Mouse (Mus musculus) kidney, adult 2 months (tissue): ENCODE measurements at regions not wholly inside any gene's neighbourhood (a gene's known extent, or its start where the extent isn't known, plus 50 kb on each side); places are given as distances from the start of the nearest gene placed in this dataset.
A peak's percentile ranks its signal among the peaks of the same experiment; 100 is the strongest.

Source experiments
- DNase-seq: peaks from one replicate; pipeline ENCODE4 v3.0.0; 2021
- H3K27ac ChIP-seq: fragments of 200-500 bp; 2 replicates; pipeline ENCODE4 v1.5.1; 2012; ENCODE audit warnings: low read depth, low read length, control low read depth, inconsistent platforms; ENCODE audit not compliant: insufficient read depth
- H3K27me3 ChIP-seq: fragments of 200-500 bp; replicated peaks from 2 replicates; pipeline ENCODE4 v1.6.1; 2012; ENCODE audit warnings: mild to moderate bottlenecking, moderate library complexity, low read length, inconsistent platforms; ENCODE audit not compliant: control insufficient read depth, insufficient read depth
- H3K36me3 ChIP-seq: fragments of 200-500 bp; 2 replicates; pipeline ENCODE4 v1.6.1; 2012; ENCODE audit warnings: mild to moderate bottlenecking, moderate library complexity, low read length, inconsistent platforms; ENCODE audit not compliant: control insufficient read depth, insufficient read depth
- H3K4me1 ChIP-seq: fragments of 200-500 bp; 2 replicates; pipeline ENCODE4 v1.6.1; 2011; ENCODE audit warnings: low read length; ENCODE audit not compliant: control insufficient read depth, insufficient read depth
- H3K4me3 ChIP-seq: fragments of 200-500 bp; 2 replicates; pipeline ENCODE4 v1.5.1; 2011; ENCODE audit warnings: mild to moderate bottlenecking, low read depth, low read length, control low read depth; ENCODE audit not compliant: insufficient read depth
- CTCF ChIP-seq: fragments of 200-500 bp; conservative IDR thresholded peaks from 2 replicates; pipeline ENCODE4 v1.5.1; 2011; ENCODE audit warnings: low read depth, mild to moderate bottlenecking, control low read depth, low read length, moderate library complexity, mixed read lengths; ENCODE audit not compliant: insufficient read depth, insufficient read length
- POLR2A ChIP-seq: fragments of 200-500 bp; IDR thresholded peaks from one replicate; pipeline ENCODE4 v1.6.1; 2011; ENCODE audit warnings: low read depth, low read length, control low read depth
- WGBS: fragments of 180-500 bp; shearing (Covaris S2); methylation state at CpG from one replicate; pipeline ENCODE4 v1.1.7; 2018; 5-methylcytosine and 5-hydroxymethylcytosine counted together

DNA sequence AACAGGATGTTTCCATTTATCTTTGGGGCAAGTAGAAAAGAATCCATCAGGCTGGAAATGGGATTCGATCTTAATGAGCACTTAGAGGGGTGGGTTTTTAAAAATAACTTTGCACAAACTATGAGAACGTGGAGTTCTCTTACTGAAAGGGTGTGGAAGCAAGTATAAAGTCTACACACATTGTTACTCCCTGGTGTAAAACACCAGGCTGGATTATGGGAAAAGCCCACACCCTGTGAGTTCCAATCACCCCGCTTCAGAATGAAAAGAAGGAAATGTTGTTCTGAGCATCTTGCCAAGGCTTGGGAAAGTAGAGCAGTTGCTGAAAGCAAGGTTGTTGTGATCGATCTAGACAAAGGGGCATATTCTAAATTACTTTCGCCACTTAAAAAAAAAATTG is 65.0 kb upstream of the S1pr1 start:
- TF ChIP-seq POLR2A, result no peak
- no peak for TF ChIP-seq CTCF
- Histone ChIP-seq H3K27me3 (no peaks in the 10 kb centered on the region), H3K4me3 (no peak overlapping the region), H3K27ac (no peak overlapping the region), H3K4me1 (no peaks in the 10 kb centered on the region), H3K36me3 (no peaks in the 10 kb centered on the region)
- 82% methylated on average over 5 of the region's 5 CpGs for WGBS
- DNase-seq, result no peak

DNA sequence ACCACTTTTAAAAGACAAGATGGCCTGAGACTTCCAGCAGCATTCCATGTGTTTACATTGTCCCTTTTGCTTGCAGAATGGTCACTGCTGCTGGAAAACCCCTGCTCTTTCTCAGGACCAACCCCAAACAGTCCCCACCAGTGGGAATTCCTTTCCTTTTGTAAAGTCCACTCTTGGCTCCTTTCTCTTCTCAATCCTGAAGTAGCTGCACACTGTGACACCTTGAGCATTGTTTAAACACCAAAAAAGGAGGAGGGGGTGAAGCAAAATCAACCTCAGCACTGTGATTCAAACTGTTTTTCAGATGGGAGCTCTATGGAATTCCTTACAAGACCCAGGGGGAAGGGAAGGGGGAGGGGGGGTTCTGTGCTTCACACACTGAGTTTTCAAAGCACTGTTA is 67.9 kb upstream of the S1pr1 start:
- Histone ChIP-seq H3K27ac (no peak overlapping the region), H3K27me3 (no peaks in the 10 kb centered on the region), H3K4me1 (no peaks in the 10 kb centered on the region), H3K36me3 (no peaks in the 10 kb centered on the region), H3K4me3 (no peak overlapping the region)
- DNase-seq, result no peak
- TF ChIP-seq POLR2A (no peak), CTCF (no peak)

DNA sequence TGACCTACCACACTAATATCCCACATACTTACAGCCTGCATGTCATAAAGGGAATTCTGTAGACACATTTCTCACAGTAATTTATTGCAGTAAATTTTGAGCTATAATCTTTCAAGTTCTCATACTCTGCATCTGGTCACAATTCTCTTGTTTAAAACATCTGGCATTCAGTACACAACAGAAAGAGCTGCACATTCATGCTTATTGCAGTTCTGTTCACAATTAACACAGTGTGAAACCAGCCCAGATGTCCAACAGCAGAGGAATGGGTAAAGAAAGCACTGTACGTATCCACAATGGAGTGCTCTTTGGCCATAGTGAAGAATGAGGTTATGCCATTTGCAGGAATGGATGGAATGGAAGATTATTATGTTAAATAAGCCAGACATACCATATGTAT is 72.5 kb upstream of the S1pr1 start:
- TF ChIP-seq CTCF, result no peak
- TF ChIP-seq POLR2A, result no peak
- peaks cover 3% of the 10 kb centered on the region; the same call in 1 of the 2 replicates for H3K4me1 ChIP-seq
- no peak for DNase-seq
- 88% methylated on average over 1 of the region's 1 CpGs for WGBS
- H3K27ac ChIP-seq, result no peak overlapping the region
- no peaks in the 10 kb centered on the region for H3K36me3 ChIP-seq
- no peak overlapping the region for H3K4me3 ChIP-seq
- no peaks in the 10 kb centered on the region for H3K27me3 ChIP-seq

DNA sequence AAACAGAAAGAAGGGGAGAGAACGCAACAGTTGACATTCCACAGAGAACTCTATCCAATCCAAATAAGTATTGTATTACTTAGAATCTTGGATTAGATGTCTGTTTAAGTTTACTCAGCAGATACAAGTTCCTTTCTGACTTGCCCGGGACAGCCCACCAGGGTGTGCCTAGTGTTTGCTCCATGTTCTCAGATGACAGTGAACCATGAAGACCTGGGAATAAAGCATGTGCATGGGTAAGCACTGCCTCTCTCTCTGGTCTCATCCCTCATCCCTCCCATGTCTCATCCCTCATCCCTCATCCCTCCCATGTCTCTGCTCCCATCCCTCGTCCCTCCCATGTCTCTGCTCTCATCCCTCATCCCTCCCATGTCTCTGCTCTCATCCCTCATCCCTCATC is 73.7 kb upstream of the S1pr1 start:
- TF ChIP-seq POLR2A (no peak), CTCF (no peak)
- Histone ChIP-seq H3K27me3 (no peaks in the 10 kb centered on the region), H3K4me1 (peaks cover 3% of the 10 kb centered on the region; the same call in 1 of the 2 replicates), H3K27ac (no peak overlapping the region), H3K4me3 (no peak overlapping the region), H3K36me3 (no peaks in the 10 kb centered on the region)
- no peak for DNase-seq
- WGBS, result 35% methylated on average over 3 of the region's 3 CpGs

DNA sequence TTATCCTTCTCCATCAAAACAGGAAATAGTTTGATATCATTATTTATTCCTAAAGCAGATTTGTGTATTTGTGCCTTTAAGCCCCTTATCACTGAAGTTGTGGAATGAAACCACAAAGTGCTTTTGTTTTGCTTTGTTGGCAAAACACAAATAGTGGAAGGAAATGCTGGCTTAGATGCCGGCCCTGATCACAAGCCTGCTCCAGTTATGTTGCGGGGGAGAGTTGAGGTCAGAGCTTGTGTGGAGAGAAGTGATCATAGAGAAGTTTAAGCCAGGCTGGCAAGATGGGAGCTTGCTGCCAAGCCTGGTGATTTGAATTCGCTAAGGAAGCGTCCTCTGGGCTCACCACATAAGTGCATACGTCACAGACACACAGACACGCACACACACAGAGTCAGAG is 74.2 kb upstream of the S1pr1 start:
- peak overlapping the region; percentile 2; the same call in 1 of the 2 replicates for H3K27ac ChIP-seq
- no peak for TF ChIP-seq CTCF
- TF ChIP-seq POLR2A, result no peak
- WGBS, result 62% methylated on average over 6 of the region's 6 CpGs
- H3K27me3 ChIP-seq, result no peaks in the 10 kb centered on the region
- no peaks in the 10 kb centered on the region for H3K36me3 ChIP-seq
- DNase-seq, result peak; percentile 42
- H3K4me1 ChIP-seq, result peaks cover 3% of the 10 kb centered on the region; the same call in 1 of the 2 replicates
- H3K4me3 ChIP-seq, result no peak overlapping the region

DNA sequence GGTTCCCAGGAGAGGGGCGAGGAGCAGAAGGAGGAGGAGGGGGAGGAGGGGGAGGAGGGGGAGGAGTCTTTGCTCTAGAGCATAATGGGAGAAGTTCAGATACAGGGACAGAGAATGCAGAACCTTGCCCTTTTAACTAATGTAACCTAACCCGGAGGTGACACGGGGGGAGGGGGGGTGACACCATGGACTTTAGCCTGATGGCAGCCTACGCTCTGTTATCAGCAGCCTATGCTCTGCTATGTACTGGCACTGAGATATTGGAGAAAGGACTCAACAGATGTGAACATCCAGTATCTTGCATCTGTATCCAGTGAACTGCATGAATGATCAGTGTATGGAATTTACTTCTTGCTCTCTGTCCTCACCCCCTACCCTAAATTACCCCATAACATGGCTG is 77.7 kb upstream of the S1pr1 start:
- H3K27ac ChIP-seq, result no peak overlapping the region
- H3K4me1 ChIP-seq, result peaks cover 3% of the 10 kb centered on the region; the same call in 1 of the 2 replicates
- WGBS, result 41% methylated on average over 4 of the region's 4 CpGs
- DNase-seq, result no peak
- no peak for TF ChIP-seq POLR2A
- TF ChIP-seq CTCF, result no peak
- no peaks in the 10 kb centered on the region for H3K36me3 ChIP-seq
- no peaks in the 10 kb centered on the region for H3K27me3 ChIP-seq
- H3K4me3 ChIP-seq, result no peak overlapping the region

DNA sequence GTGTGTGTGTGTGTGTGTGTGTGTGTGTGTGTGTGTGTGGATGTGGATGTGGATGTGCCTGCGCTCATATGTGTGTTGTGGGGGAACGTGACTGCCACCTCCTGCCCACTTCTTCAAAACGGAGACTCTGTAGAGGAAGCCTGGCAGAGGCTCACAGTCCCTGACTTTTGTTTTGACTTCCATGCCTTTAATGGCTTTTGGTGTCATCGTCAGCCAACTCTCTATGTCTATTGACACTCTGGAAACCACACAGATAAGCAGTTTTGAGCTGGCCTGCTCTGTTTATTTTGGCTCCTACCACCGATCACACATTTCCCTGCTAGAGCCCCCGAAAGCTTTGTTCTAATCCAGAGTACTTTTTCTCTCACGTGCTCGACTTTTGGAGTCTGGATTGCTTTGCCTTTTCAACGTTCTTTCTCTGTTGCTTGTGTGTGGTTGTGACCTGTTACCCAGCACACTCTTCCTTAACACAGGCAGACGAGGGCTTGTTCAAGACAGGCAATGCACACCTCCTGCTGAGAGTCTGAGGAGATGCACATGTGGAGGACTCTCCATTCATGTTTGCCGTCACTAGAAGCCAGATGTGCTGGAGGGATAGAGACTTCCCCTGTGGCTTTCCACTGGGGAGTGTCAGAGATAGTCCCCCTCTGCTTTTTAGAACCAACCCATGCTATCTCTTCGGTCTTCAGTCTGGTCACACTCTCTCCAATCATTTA is 78.6 kb upstream of the S1pr1 start:
- WGBS, result 45% methylated on average over 12 of the region's 12 CpGs
- TF ChIP-seq POLR2A (no peak), CTCF (peak; percentile 55)
- Histone ChIP-seq H3K27me3 (no peaks in the 10 kb centered on the region), H3K4me1 (peaks cover 3% of the 10 kb centered on the region; the same call in 1 of the 2 replicates), H3K27ac (peak overlapping the region; percentile 2; the same call in 1 of the 2 replicates), H3K4me3 (no peak overlapping the region), H3K36me3 (no peaks in the 10 kb centered on the region)
- peak; percentile 64 for DNase-seq

DNA sequence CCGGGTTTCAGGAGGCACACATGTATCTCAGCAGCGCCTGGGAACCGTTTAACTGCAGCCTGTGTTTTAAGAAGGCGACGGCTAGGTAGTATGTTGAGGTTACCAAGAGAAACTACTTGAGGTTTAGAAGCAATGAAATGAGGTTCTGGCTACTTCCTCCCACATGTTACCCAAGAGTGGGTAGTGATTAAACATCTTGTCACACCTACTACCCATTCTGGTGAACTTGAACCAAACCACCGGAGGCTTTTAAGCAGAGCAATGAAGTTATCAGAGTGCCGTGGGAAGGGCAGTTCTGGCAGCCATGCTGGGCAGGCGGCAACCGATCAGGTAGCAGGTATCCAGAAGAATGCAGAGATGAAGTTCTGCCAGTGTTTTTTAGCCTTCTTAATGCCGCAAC is 84.5 kb upstream of the S1pr1 start:
- no peak overlapping the region for H3K27ac ChIP-seq
- TF ChIP-seq CTCF (no peak), POLR2A (no peak)
- H3K36me3 ChIP-seq, result no peaks in the 10 kb centered on the region
- 87% methylated on average over 10 of the region's 10 CpGs for WGBS
- peaks cover 2% of the 10 kb centered on the region; the same call in 1 of the 2 replicates for H3K4me1 ChIP-seq
- no peak overlapping the region for H3K4me3 ChIP-seq
- H3K27me3 ChIP-seq, result no peaks in the 10 kb centered on the region
- DNase-seq, result no peak
